Mouse (Mus musculus) hematopoietic stem cell, adult 5-6 weeks (primary cell): ENCODE results near the gene Cend1. TPM values are rescaled to one million over a fixed set of nuclear protein-coding genes. Genes with fewer than 3 reads are reported as not detected.

Experiments
- ATAC-seq, 2 experiments: fragments of 125-278 bp in 1 of 2; replicated peaks in 1 of 2; 2 replicates each; pipeline ENCODE4 v1.8.0; 2016 to 2017; ENCODE audit warnings: inconsistent platforms in 2 of 2, mild to moderate bottlenecking in 2 of 2, moderate number of reproducible peaks in 2 of 2, low read depth in 1 of 2, moderate TSS enrichment in 1 of 2; ENCODE audit not compliant: low FRiP score in 2 of 2, poor library complexity in 2 of 2, severe bottlenecking in 2 of 2, insufficient read depth in 1 of 2, low TSS enrichment in 1 of 2
- total RNA-seq: library from RNA; stranded (forward); fragments of 172-1452, 232-1000 nt; gene quantifications from 2 replicates; pipeline ENCODE4 v1.2.3, GENCODE M21; 2017

The Cend1 gene
- total RNA-seq, result not detected in 2 replicates

DNA sequence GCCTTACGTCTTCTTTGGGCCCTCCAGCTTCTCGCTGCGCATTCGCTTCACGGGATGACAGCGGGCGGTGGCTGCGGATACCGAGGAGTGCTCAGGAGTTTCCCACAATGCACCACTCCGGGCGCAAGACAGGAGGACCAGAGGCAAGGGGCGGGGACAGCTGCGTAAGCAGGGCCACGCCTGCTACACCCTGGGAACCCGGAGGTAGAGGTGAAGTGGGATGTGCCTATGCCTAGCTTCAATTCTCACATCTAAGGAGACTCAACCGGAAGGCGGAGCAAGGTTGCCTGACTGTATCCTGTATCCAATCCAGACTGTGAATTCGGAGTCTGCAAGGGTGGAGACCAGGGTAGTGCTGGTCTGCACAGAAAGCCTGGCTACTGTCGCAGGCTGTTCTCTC is at the start of gene Cend1:
Gene Cend1, minus strand, starts transcription at position 182 of the 400 bp plus-strand sequence.
- no peak for ATAC-seq

DNA sequence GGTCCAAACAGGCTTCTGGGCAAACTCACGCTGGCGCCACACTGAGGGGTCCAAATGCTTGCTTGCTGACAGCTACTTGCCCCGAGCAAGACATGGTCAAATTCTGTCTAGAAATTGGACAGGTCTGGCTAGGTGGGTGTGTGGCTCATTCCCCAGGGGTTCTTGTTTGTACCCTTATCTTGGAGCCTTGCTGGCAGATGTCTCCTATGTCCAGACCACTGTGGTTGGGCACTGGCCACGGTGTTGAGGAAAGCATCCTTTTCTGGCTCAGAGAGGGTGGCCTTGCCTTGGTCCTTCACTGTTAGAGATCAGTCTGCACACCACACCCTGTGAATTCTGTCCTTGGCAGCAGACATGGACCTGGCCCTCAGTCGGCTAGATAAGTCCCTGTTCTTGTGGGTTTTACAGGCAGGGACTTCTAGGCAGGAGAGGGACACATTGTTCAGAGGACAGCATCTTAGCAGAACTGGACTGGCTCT is 49.0 kb upstream of the Cend1 start:
- no peak for ATAC-seq

DNA sequence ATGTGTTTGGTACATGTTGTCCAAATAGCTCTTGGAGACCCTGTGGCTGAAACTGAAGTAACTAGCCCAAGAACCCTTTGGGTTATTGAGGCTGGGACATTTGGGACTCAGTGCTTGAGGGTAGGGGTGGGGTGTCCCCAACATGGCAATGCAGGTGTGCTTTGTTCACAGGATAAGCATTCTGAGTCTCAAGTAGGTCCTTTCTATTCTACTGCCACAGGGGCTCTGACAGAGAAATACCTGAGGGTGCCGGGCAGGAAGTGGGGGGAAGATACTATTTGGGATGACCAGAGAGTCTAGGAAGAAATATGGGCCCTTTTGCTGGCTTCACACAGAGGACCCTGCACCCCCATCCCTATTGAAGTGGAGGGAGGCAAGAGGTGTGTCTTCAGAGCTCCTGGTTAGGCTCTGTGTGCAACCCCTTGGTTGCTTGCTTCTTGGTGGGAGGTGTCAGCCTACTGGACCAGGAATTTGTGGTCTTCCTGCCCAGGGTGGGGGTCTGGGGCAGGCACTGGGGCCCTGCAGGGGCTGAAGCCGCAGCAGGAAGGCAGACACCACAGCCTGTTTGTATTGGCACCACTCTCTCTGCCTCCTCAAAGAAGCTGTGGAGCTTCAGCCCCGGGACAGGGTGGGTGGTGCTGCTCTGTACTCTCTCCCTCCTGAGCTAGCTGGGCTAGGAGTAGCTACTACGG is 48.4 kb upstream of the Cend1 start:
- ATAC-seq, result peak; percentile 29 to 46

DNA sequence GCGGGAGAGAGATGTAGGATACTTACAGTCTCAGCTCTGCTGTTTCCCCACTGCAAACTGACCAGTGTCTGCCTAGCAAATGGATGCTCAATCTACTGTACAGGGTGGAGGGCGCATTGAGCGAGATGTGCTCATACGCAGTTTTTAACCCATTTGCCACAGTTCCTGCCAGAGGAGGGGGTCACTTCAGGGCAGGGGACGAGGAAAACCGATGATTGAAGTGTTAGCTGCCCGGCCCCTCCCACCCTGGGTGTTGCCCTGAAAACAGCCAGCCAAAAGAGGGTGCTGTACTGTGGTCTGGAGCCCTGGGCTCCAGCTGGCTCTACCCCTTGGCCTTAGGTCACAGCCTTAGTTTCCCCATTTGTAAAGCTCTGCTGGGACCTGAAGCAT is 47.7 kb upstream of the Cend1 start:
- ATAC-seq, result no peak

DNA sequence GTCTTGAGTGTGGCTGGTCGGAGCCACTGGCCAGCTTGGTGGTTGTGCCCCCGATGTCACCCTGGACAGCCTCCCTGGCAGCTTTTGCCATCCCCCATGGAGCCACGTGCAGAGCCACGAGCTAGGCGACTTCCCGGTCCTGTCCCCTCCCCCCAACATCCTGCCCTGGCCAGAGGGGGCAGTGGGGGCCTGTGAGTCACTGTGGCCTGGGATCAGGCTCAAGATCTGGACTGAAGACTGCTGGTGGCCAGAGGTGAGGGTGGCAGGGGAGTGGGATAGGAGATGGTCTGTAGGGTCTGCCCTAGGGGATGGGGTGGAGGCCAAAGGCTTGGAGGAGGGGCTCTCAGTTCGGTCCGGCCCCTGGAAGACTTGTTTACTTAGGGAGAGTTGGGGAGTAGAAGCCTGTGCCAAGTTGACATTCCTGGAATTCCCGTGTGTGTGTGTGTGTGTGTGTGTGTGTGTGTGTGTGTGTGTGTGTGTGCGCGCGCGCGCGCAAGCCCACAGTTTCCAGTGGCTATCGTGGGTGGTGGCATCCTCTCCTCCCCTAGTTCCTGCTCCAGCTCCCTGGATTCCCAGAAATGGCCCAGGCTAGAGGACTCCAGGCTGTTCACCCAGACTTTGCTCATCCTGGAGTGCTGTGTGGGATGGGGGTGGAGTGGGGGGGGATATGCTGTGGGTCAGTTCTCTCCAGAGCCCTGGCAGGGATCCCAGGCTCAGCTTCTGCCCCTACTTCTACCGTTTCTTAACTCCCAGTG is 47.1 kb upstream of the Cend1 start:
- peak in 1 of 2 experiments; percentile 25; a peak in 1 of 4 replicates for ATAC-seq

DNA sequence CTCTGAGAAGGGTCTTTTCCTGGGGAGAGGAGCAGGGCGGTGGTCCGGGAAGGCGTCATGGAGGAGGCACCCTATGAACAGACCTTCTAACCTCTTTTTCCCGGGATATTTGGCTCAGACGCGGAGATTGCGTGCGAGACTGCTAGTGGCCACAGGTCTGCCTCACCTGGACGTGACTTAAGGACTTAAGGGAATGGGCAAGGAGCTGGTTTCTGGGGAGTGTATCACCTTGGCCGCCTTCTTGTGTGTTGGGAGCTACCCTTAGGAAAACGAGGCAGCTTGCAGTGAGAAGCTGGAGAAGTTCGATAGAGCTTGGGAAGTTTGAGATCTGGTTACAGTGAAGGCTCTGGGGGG is 46.5 kb upstream of the Cend1 start:
- ATAC-seq, result no peak

DNA sequence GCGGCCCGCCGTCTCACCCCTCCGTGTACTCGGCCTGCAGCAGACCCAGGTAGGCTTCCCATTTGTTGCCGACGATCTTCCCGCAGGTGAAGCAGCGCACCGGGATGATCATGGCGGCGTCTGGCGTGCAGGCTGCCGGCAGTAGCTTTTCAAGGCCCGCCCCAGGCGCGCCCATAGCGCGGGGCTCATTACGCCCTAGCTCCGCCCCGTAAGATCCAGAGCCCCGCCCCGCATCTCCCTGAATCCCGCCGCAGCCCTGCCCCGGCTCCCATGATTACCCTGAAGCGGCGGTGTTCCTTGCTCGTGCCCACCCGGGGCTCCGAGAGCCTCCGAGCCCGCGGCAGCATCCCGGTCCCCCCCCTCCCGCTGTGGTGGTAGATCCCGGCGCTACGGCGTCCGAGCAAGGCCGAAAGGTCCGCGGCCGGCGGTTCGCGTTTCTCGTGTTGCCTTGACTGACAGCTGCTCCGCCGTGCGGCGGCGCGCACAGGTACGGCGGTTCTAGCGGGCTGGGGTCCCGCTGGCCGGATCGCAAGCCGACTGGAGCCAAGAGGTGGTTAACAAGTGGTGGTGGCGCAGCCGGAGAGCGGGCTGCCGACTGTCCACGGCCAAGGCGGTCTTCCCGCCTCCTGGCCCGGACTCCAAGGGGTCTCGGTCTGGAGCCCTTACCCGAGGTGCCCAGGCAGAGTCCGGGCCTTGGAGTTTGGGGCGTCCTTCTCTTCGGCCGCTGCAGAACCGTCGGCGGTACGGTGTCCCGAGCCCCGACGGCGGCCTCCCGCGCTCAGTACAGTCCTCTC is 45.9 kb upstream of the Cend1 start, which contains the start of the genes Polr2l and Tspan4:
Gene Polr2l, minus strand, starts transcription at position 122 of the 794 bp plus-strand sequence.
Gene Tspan4, plus strand, starts transcription at position 230 of the 794 bp plus-strand sequence.
- ATAC-seq, result peak; percentile 39 to 71; a peak in 3 of 4 replicates

DNA sequence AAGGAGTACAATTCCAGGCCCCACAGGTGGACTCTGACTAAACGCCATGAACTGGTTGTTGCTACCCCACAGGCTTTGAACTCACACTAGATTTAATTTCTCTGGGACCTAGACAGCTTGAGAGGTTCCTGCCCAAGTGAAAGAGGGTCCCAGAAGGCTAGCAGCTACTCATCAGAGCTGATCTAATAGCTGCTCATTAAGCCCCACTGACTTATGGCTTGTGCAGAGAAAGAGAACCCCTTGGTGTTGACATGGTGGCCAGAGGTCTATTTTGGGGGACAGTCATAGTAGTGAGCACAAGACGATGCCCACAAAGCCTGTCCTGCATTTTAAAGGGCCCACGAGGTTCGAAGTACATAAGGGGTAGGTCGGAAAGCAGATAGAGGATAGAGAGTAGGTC is 44.9 kb upstream of the Cend1 start:
- ATAC-seq, result no peak

DNA sequence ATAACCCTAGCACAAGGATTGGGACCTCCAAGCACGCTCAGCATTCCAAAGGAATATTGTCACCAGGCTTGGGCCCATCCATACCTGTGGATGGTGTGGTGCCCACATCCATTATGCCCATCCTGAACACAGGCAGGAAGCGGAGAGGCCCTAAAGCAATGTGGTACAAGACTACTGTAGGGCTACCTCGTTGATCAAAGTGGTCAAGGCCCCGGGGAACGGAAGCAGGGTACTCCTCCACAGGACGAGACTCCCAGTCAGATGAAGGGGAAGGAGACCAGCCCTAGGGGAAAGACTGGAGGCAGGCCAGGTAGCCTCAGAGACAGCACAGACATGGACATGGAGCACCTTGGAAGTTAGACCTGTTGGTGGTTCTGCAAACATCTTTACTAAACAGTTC is 43.5 kb upstream of the Cend1 start:
- no peak for ATAC-seq

DNA sequence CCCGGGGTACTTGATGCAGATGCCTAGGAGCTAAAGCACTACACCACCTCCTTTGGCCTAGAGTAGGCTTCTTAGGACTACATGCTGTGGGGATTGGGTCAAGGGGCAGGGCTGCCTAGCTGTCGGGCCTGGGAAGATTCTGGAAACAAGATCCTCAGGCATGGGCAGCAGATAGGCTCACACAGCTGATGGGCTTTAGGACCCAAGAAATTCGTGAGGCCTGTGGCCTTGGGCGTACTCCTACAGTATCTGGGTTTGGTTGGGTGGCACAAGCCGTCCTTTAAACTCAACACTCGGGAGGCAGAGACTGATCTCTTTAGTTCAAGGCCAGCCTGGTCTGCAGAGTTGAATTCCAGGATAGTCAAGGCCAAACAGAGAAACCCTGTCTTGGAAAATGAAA is 42.9 kb upstream of the Cend1 start:
- no peak for ATAC-seq

DNA sequence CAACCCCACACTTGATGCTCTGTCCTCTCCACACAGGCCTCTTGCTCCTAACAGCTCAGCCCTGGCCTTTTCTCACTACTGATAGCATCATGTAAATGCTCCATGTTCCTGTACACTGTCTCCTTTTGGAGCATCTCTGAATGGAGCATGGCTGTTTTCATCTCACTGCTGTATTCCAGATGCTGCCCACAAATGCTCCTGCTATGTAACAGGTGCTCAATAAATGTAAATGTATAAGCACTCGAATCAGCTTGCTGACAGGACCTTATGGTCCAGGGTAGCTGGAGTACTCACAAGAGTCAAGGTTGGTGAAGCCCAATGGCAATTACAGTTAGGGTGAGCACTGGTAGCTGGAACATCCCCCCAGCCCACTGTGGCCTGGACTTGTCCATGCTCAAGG is 41.9 kb upstream of the Cend1 start:
- ATAC-seq, result no peak

DNA sequence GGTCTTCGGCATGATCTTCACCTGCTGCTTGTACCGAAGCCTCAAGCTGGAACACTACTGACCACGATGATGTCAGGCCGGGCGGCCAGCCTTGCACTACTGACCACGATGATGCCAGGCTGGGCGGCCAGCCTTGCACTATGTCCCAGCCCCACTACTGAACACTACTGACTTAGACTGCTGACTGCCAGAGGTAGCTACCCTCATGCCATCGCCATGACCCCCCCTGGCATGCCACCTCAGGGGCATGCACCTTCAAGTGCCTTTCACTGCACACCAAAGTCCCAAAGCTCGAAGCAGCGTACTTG is 41.3 kb upstream of the Cend1 start:
- no peak for ATAC-seq

DNA sequence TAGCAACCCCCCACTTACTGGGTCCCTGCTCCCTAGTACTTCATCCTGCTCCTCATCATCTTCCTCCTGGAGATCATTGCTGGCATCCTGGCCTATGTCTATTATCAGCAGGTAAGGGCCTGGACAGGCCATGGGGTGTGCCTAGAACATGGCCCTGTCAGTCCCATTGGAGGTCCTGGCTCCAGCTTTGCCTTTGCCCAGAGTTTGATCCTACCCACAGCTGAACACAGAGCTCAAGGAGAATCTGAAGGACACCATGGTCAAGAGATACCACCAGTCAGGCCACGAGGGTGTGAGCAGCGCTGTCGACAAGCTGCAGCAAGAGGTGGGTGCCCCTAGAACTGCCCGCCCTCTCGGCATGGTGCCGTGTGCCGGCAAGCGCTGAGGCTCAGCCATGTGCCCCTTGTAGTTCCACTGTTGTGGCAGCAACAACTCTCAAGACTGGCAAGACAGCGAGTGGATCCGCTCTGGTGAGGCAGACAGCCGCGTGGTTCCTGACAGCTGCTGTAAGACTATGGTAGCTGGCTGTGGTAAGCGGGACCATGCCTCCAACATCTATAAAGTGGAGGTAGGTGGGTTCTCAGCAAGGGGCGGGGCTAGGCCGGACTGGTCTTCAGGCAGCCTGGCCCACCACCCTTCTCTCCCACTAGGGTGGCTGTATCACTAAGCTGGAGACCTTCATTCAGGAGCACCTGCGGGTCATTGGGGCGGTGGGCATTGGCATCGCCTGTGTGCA is 40.8 kb upstream of the Cend1 start:
- no peak for ATAC-seq

DNA sequence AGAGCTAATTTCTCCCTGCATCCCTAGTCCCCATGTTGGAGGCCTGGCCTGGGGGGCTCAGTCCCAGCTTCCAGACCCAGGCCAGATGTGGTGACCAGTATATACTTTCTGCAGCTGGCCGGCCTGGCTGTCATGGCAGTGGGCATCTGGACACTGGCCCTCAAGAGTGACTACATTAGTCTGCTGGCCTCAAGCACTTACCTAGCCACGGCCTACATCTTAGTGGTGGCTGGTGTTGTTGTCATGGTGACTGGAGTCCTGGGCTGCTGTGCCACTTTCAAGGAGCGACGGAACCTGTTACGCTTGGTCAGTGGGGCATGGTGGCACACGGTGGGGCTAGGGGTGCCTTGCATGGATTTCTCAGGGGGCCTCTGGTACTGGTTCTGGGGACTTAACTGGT is 40.1 kb upstream of the Cend1 start:
- ATAC-seq, result no peak

DNA sequence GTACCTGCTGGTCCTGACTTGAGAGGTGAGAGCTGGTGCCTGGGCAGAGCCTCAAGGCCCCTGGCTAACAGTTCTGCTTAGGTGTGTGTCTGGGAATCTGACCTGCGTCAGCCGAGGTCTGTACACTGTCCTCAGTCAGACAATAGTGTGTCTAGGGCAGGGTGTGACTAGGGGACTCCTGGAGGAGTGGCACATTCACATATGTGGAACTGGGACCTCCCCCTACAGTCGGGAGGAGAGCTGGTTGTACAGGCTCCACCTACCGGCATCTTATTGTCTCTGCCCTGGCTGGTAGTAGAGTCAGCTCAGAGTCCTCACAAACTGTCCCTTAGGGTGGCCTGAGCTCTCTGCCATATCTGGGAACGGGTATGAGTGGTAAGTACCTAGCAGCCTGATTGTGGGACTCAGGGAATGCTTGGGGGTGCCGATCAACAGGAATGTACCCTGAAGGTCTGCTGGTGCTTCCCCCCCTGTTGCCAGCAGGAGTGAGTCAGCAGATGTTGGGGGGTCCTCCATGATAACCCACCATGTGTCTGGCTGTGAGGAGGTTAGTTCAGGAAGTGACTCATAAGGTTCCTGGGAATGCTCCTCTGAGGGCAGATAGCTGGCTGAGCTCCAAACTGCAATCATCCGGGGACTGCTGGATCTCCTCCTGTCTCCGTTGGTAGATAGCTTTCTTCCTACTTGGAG is 39.4 kb upstream of the Cend1 start:
- ATAC-seq, result peak; percentile 58 to 75

DNA sequence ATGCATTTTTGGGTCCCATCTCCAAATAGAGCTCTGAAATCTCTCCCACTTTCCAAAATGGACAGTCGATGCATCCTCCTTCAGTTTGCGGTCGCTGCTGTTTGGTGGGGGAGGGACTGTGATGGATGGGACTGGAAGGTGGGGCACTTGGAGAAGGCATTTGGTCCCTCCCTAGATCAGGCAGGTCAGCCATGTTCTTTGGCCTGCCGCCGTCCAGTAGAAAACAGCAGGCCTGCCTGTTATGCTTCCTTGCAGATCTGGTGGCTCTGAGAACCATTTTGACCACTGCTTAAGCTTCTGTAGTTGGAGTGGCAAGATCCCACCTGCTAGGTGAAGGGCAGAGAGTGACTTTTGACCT is 38.9 kb upstream of the Cend1 start:
- ATAC-seq, result no peak
